Mouse (Mus musculus): Measurements from ENCODE around the gene Srek1.

- TF ChIP-seq CTCF (IDR thresholded peaks at IDR 0.05; ENCODE audit: low read depth) (no peak), EP300 (IDR thresholded peaks at IDR 0.05; ENCODE audit: low read depth) (no peak)
These were observed 33.1 kb upstream of the Srek1 start for GRCm38 (mm10) chr13:103807464-103807863.

All from liver, postnatal 0 days (tissue).